ENCODE assay signal across 12 mouse cellular contexts in genomic region chr9:58672474-58672873, GRCm38 (mm10).
A peak's percentile ranks its signal among the peaks of the same experiment; 100 is the strongest.
DNase-seq lines count a peak whose midpoint lies in the region; ATAC-seq and TF ChIP-seq lines count a peak whose summit lies in the region.
"Had no signal": no experiment of that assay in that cellular context is flagged by ENCODE, and none has a peak within 500 bp of the region (broad histone marks: within the 10 kb centered on the region; RNA-seq: fewer than 3 reads in every experiment).

No protein-coding gene starts in this region.

- DNase-seq in 3T3-L1 (ENCODE audit: low read depth, low spot score), result peak; percentile 59
- peak; percentile 62 for DNase-seq in Muller cell, postnatal 12 days (ENCODE audit: inconsistent ontology term)
- peak; percentile 43 to 48 for DNase-seq in gastrocnemius, postnatal 36 days
- DNase-seq in lung, adult 18-20 months, result peak; percentile 53 to 70
- DNase-seq in frontal cortex, postnatal 25 days (ENCODE audit: low spot score in 2 of 2), result no peak
- no peak for DNase-seq in left cerebral cortex, adult 2 months (ENCODE audit: extremely low spot score in 1 of 2, low spot score in 2 of 2)
- DNase-seq in spleen, adult 12 weeks (ENCODE audit: low spot score), result no peak
- DNase-seq: cerebellum, adult 8-10 months; right cerebral cortex, postnatal 4 days had no signal

- TF ChIP-seq CTCF in left cerebral cortex, adult 2 months (IDR thresholded peaks at IDR 0.05), result no peak

- no peak for ATAC-seq in megakaryocyte-erythroid progenitor cell, adult 5-6 weeks (replicated peaks; ENCODE audit: low FRiP score, low TSS enrichment, poor library complexity, severe bottlenecking)

- H3K27ac ChIP-seq in left cerebral cortex, adult 2 months, result no peak overlapping the region
- H3K27ac ChIP-seq: hindbrain, embryonic 15.5 days; limb, embryonic 12.5 days had no signal

- no peak overlapping the region for H3K4me3 ChIP-seq in left cerebral cortex, adult 2 months
- H3K4me3 ChIP-seq: hindbrain, embryonic 15.5 days; limb, embryonic 12.5 days had no signal

- intact Hi-C loops in gastrocnemius, postnatal 36 days (cut with DNase I), result no loop called here
- intact Hi-C loops in left cerebral cortex, adult 2 months (cut with DNase I), result no loop called here

Comparison
In these comparisons a context has a peak if more than half of its experiments do, and no peak if none do; other contexts are left out.
1. DNase-seq: peak in 3T3-L1 (single experiment), Muller cell, postnatal 12 days (single experiment), gastrocnemius, postnatal 36 days (2 of 2) and lung, adult 18-20 months (2 of 2); none in frontal cortex, postnatal 25 days (0 of 2), left cerebral cortex, adult 2 months (0 of 2) and spleen, adult 12 weeks (single experiment).